ENCODE assay signal across 16 mouse cellular contexts in genomic region chr11:31847469-31847805, GRCm38 (mm10). TPM values are rescaled to one million over a fixed set of nuclear protein-coding genes. Genes with fewer than 3 reads are reported as not detected.
DNase-seq lines count a peak whose midpoint lies in the region; ATAC-seq lines count a peak whose summit lies in the region.
"Had no signal": no experiment of that assay in that cellular context is flagged by ENCODE, and none has a peak within 500 bp of the region (broad histone marks: within the 10 kb centered on the region; RNA-seq: fewer than 3 reads in every experiment).

No protein-coding gene starts in this region.

- WGBS in neural tube, embryonic 11.5 days, result 77% methylated on average over 5 of the region's 5 CpGs
- 68% methylated on average over 5 of the region's 5 CpGs for WGBS in hindbrain, embryonic 11.5 days
- 58% methylated on average over 5 of the region's 5 CpGs for WGBS in midbrain, embryonic 12.5 days
- WGBS in neural tube, embryonic 15.5 days, result 51% methylated on average over 5 of the region's 5 CpGs

- H3K4me3 ChIP-seq in neural tube, embryonic 11.5 days (ENCODE audit: low read depth, low read length), result no peak overlapping the region
- H3K4me3 ChIP-seq in hindbrain, embryonic 11.5 days (ENCODE audit: low read depth, low read length), result no peak overlapping the region
- no peak overlapping the region for H3K4me3 ChIP-seq in midbrain, embryonic 12.5 days
- no peak overlapping the region for H3K4me3 ChIP-seq in neural tube, embryonic 15.5 days (replicated peaks)
- H3K4me3 ChIP-seq: embryonic facial prominence, embryonic 15.5 days; heart, embryonic 13.5 days had no signal

- H3K9ac ChIP-seq in neural tube, embryonic 11.5 days (ENCODE audit: low read length), result no peak overlapping the region
- no peak overlapping the region for H3K9ac ChIP-seq in hindbrain, embryonic 11.5 days (ENCODE audit: low read depth, low read length)
- H3K9ac ChIP-seq in midbrain, embryonic 12.5 days (replicated peaks), result no peak overlapping the region
- H3K9ac ChIP-seq in neural tube, embryonic 15.5 days (replicated peaks), result no peak overlapping the region
- H3K9ac ChIP-seq: embryonic facial prominence, embryonic 15.5 days; heart, embryonic 13.5 days; lung, embryonic 14.5 days had no signal

- H3K36me3 ChIP-seq in neural tube, embryonic 11.5 days (ENCODE audit: control insufficient read depth, insufficient read depth, low read length), result no peaks in the 10 kb centered on the region
- no peaks in the 10 kb centered on the region for H3K36me3 ChIP-seq in hindbrain, embryonic 11.5 days (ENCODE audit: control insufficient read depth, insufficient read depth, low read length)
- H3K36me3 ChIP-seq in midbrain, embryonic 12.5 days, result no peaks in the 10 kb centered on the region
- no peaks in the 10 kb centered on the region for H3K36me3 ChIP-seq in neural tube, embryonic 15.5 days
- H3K36me3 ChIP-seq: embryonic facial prominence, embryonic 15.5 days; heart, embryonic 13.5 days had no signal

- DNase-seq in neural tube, embryonic 11.5 days (ENCODE audit: low spot score), result no peak
- DNase-seq in neural tube, embryonic 10.5 days (ENCODE audit: extremely low spot score, low spot score), result no peak
- no peak for DNase-seq in hindbrain, embryonic 11.5 days (ENCODE audit: low spot score)
- no peak for DNase-seq in heart, postnatal 25 days (ENCODE audit: low spot score)
- no peak for DNase-seq in heart, adult 8-10 months (ENCODE audit: low spot score)
- no peak for DNase-seq in adrenal gland, postnatal 25 days
- DNase-seq: adrenal gland, adult 8-10 months; cerebellum, adult 9-10 months; kidney, adult 8-10 months; kidney, postnatal 36 days; lung, embryonic 14.5 days; thymus, adult 2 months had no signal

- peak; percentile 41; the same call in 1 of the 2 replicates for ATAC-seq in neural tube, embryonic 11.5 days (ENCODE audit: insufficient read depth, low FRiP score, low TSS enrichment)
- peak; percentile 58; the same call in 1 of the 2 replicates for ATAC-seq in hindbrain, embryonic 11.5 days (ENCODE audit: low FRiP score)
- no peak; the same call in 1 of the 2 replicates for ATAC-seq in midbrain, embryonic 12.5 days (ENCODE audit: low FRiP score, low read depth)
- 0 out of 2 replicates have a peak, but pooled peaks have one; percentile 5 for ATAC-seq in neural tube, embryonic 15.5 days (ENCODE audit: low FRiP score)

- peaks cover 4% of the 10 kb centered on the region; the same call in 1 of the 2 replicates for H3K4me1 ChIP-seq in neural tube, embryonic 11.5 days (ENCODE audit: control insufficient read depth, insufficient read depth, low read length)
- H3K4me1 ChIP-seq in hindbrain, embryonic 11.5 days (replicated peaks; ENCODE audit: control insufficient read depth, insufficient read depth, low read length), result no peaks in the 10 kb centered on the region; the same call in 1 of the 2 replicates
- H3K4me1 ChIP-seq in midbrain, embryonic 12.5 days, result peaks cover 24% of the 10 kb centered on the region
- H3K4me1 ChIP-seq in neural tube, embryonic 15.5 days, result peaks cover 18% of the 10 kb centered on the region

- H3K4me2 ChIP-seq in neural tube, embryonic 11.5 days (ENCODE audit: low read depth), result no peak overlapping the region
- H3K4me2 ChIP-seq in hindbrain, embryonic 11.5 days (replicated peaks; ENCODE audit: low read depth, low read length), result no peak overlapping the region
- peak overlapping the region; percentile 23 for H3K4me2 ChIP-seq in midbrain, embryonic 12.5 days (replicated peaks)
- H3K4me2 ChIP-seq in neural tube, embryonic 15.5 days, result no peak overlapping the region; the same call in 1 of the 2 replicates
- H3K4me2 ChIP-seq: embryonic facial prominence, embryonic 15.5 days; heart, embryonic 13.5 days; lung, embryonic 14.5 days had no signal

- H3K9me3 ChIP-seq in neural tube, embryonic 11.5 days (ENCODE audit: control insufficient read depth, low read length), result no peaks in the 10 kb centered on the region
- no peaks in the 10 kb centered on the region for H3K9me3 ChIP-seq in hindbrain, embryonic 11.5 days (ENCODE audit: control insufficient read depth, low read length)
- H3K9me3 ChIP-seq in midbrain, embryonic 12.5 days, result no peaks in the 10 kb centered on the region
- no peaks in the 10 kb centered on the region for H3K9me3 ChIP-seq in neural tube, embryonic 15.5 days (replicated peaks)
- H3K9me3 ChIP-seq: embryonic facial prominence, embryonic 15.5 days; heart, embryonic 13.5 days had no signal

- no peaks in the 10 kb centered on the region for H3K27me3 ChIP-seq in neural tube, embryonic 11.5 days (ENCODE audit: control insufficient read depth, insufficient read depth, low read length)
- H3K27me3 ChIP-seq in hindbrain, embryonic 11.5 days (ENCODE audit: control insufficient read depth, insufficient read depth, low read length), result no peaks in the 10 kb centered on the region
- H3K27me3 ChIP-seq in midbrain, embryonic 12.5 days, result no peaks in the 10 kb centered on the region
- no peaks in the 10 kb centered on the region for H3K27me3 ChIP-seq in neural tube, embryonic 15.5 days (replicated peaks)
- H3K27me3 ChIP-seq: embryonic facial prominence, embryonic 15.5 days; heart, embryonic 13.5 days had no signal

- no peak overlapping the region; the same call in 1 of the 2 replicates for H3K27ac ChIP-seq in neural tube, embryonic 11.5 days (ENCODE audit: low read depth, low read length)
- no peak overlapping the region; the same call in 1 of the 2 replicates for H3K27ac ChIP-seq in hindbrain, embryonic 11.5 days (ENCODE audit: low read depth, low read length)
- H3K27ac ChIP-seq in midbrain, embryonic 12.5 days (replicated peaks), result peak overlapping the region; percentile 78
- H3K27ac ChIP-seq in neural tube, embryonic 15.5 days (replicated peaks), result peak overlapping the region; percentile 58
- H3K27ac ChIP-seq: embryonic facial prominence, embryonic 15.5 days; heart, embryonic 13.5 days had no signal

- intact Hi-C loops in heart, postnatal 25 days (cut with DNase I), result loop anchor here (5.0 kb wide), 1 partner anchor 85 kb away; no protein-coding TSS in a partner anchor

RNA-seq across cellular contexts. Expression of gene Cpeb4, which starts 24.6 kb away (rescaled TPM):
- polyA plus RNA-seq in neural tube, embryonic 11.5 days (2014; fragmentation: Nextera tagmentation; extraction: Ambion mirVana), result 17.1 and 20.3 TPM in 2 replicates
- polyA plus RNA-seq in hindbrain, embryonic 11.5 days (2014; fragmentation: Nextera tagmentation; extraction: Ambion mirVana), result 14.3 and 16.7 TPM in 2 replicates
- 14.6 and 15.5 TPM in 2 replicates for polyA plus RNA-seq in midbrain, embryonic 12.5 days (2016; fragmentation: Nextera tagmentation; extraction: Ambion mirVana)
- polyA plus RNA-seq in neural tube, embryonic 15.5 days (2015; fragmentation: Nextera tagmentation; extraction: Ambion mirVana), result 13.6 and 17.0 TPM in 2 replicates
- total RNA-seq in heart, postnatal 25 days (2021), result 10 to 100 TPM; 80.9 to 92.0 TPM
- 100 to 1,000 TPM in 1 of 4 experiments, 10 to 100 TPM in 3; 71.7 to 102 (median 85.1) TPM for total RNA-seq in heart, adult 8-10 months (2022)
- 77.0 and 92.2 TPM in 2 replicates for total RNA-seq in adrenal gland, postnatal 25 days (2021)

Comparison
In these comparisons a context has a peak if more than half of its experiments do, and no peak if none do; other contexts are left out.
1. H3K27ac ChIP-seq: peak in midbrain, embryonic 12.5 days (single experiment) and neural tube, embryonic 15.5 days (single experiment); none in neural tube, embryonic 11.5 days (single experiment) and hindbrain, embryonic 11.5 days (single experiment).